Mouse (Mus musculus) midbrain, embryonic 10.5 days (tissue): ENCODE results near the gene Zbtb4. TPM values are rescaled to one million over a fixed set of nuclear protein-coding genes. Genes with fewer than 3 reads are reported as not detected.

Experiments
- DNase-seq: peaks from one replicate; pipeline ENCODE4 v3.0.0-alpha.2; 2017; ENCODE audit warnings: low spot score
- H3K27ac ChIP-seq: fragments of 300-500 bp; sonication (generic); replicated peaks from 2 replicates; pipeline ENCODE4 v1.5.1; 2016; ENCODE audit warnings: mild to moderate bottlenecking
- H3K27me3 ChIP-seq: fragments of 300-500 bp; sonication (generic); 2 replicates; pipeline ENCODE4 v1.6.1; 2016; ENCODE audit warnings: low read depth, mild to moderate bottlenecking; ENCODE audit not compliant: poor library complexity, severe bottlenecking
- H3K36me3 ChIP-seq: fragments of 300-500 bp; sonication (generic); 2 replicates; pipeline ENCODE4 v1.6.1; 2016; ENCODE audit warnings: mild to moderate bottlenecking, moderate library complexity
- H3K4me1 ChIP-seq: fragments of 300-500 bp; sonication (generic); 2 replicates; pipeline ENCODE4 v1.6.1; 2016
- H3K4me3 ChIP-seq: fragments of 300-500 bp; sonication (generic); 2 replicates; pipeline ENCODE4 v1.5.1; 2016; ENCODE audit warnings: mild to moderate bottlenecking, moderate library complexity
- H3K9me3 ChIP-seq: fragments of 300-500 bp; sonication (generic); replicated peaks from 2 replicates; pipeline ENCODE4 v1.6.1; 2016; ENCODE audit warnings: mild to moderate bottlenecking
- WGBS: fragments of 180-500 bp; shearing (Covaris S2); methylation state at CpG from one replicate; pipeline ENCODE4 v1.1.7; 2016; 5-methylcytosine and 5-hydroxymethylcytosine counted together
- polyA plus RNA-seq: library from polyadenylated mRNA; unstranded; fragments of >200 nt; fragmentation: Nextera tagmentation; extraction: Ambion mirVana; gene quantifications from 2 replicates; pipeline ENCODE4 v1.2.1, GENCODE M21; 2016

Zbtb4 gene
- polyA plus RNA-seq, 1 experiment from 2014 or later: 0.64 TPM

- no peak for DNase-seq
- peak overlapping the region; percentile 74 for H3K4me3 ChIP-seq
- 70% methylated on average over 3 of the region's 3 CpGs for WGBS
- H3K9me3 ChIP-seq: no peaks in the 10 kb centered on the region
- H3K36me3 ChIP-seq: peaks cover 6% of the 10 kb centered on the region; the same call in 1 of the 2 replicates
- no peak overlapping the region for H3K27ac ChIP-seq
- H3K4me1 ChIP-seq: peaks cover 50% of the 10 kb centered on the region
- no peaks in the 10 kb centered on the region for H3K27me3 ChIP-seq
Measured at GRCm38 (mm10) chr11:69754701-69755100, 11.0 kb upstream of the Zbtb4 start.

GRCm38 (mm10) chr11:69757303-69758089, 8.2 kb upstream of the Zbtb4 start:
- Histone ChIP-seq H3K36me3 (no peaks in the 10 kb centered on the region; the same call in 1 of the 2 replicates), H3K4me1 (peaks cover 68% of the 10 kb centered on the region), H3K9me3 (no peaks in the 10 kb centered on the region), H3K27me3 (no peaks in the 10 kb centered on the region), H3K4me3 (peak overlapping the region; percentile 74), H3K27ac (peak overlapping the region; percentile 97)
- 49% methylated on average over 9 of the region's 9 CpGs for WGBS
- no peak for DNase-seq

GRCm38 (mm10) chr11:69758090-69758456, 7.6 kb upstream of the Zbtb4 start:
- H3K4me3 ChIP-seq: peak overlapping the region; percentile 74
- peaks cover 63% of the 10 kb centered on the region for H3K4me1 ChIP-seq
- no peaks in the 10 kb centered on the region for H3K9me3 ChIP-seq
- H3K36me3 ChIP-seq: no peaks in the 10 kb centered on the region; the same call in 1 of the 2 replicates
- H3K27me3 ChIP-seq: no peaks in the 10 kb centered on the region
- under 1% methylated on average over 26 of the region's 26 CpGs for WGBS
- H3K27ac ChIP-seq: peak overlapping the region; percentile 97
- peak; percentile 92 for DNase-seq

DNA sequence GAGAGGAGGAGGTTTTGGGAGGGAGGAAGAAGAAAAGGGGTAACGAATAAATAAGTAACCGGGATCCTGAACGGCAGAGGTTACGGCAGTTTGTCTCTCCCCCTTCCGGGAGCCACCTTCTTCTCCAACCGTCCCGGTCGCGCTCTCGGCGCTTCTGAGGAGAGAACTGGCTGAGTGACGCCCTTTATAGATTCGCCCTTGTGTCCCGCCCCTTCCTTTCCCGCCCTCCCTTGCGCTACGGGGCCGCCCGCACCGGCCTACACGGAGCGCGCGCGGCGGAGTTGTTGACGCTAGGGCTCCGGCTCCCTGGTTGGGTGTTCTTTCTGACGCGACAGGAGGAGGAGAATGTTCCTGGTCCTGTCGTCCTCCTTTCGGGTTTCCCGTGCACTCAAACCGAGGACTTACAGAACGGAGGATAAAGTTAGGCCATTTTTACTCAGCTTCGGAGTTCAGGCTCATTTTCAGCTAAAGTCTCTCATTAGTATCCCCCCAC, 7.2 kb upstream of the Zbtb4 start, which contains the start of gene Polr2a:
Gene Polr2a (minus strand): TSS at position 160 of the 493 bp plus-strand sequence.
- H3K27ac ChIP-seq: peak within 1 kb of the TSS; percentile 97
- peak within 1 kb of the TSS; percentile 74 for H3K4me3 ChIP-seq
- peak; percentile 98 for DNase-seq
- H3K27me3 ChIP-seq: no peaks in the 10 kb centered on the region
- peaks cover 61% of the 10 kb centered on the region for H3K4me1 ChIP-seq
- no peaks in the 10 kb centered on the region; the same call in 1 of the 2 replicates for H3K36me3 ChIP-seq
- no peaks in the 10 kb centered on the region for H3K9me3 ChIP-seq
- under 1% methylated on average over 36 of the region's 36 CpGs for WGBS

- WGBS: under 1% methylated on average over 37 of the region's 37 CpGs
- H3K4me1 ChIP-seq: peaks cover 61% of the 10 kb centered on the region
- peak; percentile 94 for DNase-seq
Measured at GRCm38 (mm10) chr11:69758971-69759721, 6.6 kb upstream of the Zbtb4 start.

DNA sequence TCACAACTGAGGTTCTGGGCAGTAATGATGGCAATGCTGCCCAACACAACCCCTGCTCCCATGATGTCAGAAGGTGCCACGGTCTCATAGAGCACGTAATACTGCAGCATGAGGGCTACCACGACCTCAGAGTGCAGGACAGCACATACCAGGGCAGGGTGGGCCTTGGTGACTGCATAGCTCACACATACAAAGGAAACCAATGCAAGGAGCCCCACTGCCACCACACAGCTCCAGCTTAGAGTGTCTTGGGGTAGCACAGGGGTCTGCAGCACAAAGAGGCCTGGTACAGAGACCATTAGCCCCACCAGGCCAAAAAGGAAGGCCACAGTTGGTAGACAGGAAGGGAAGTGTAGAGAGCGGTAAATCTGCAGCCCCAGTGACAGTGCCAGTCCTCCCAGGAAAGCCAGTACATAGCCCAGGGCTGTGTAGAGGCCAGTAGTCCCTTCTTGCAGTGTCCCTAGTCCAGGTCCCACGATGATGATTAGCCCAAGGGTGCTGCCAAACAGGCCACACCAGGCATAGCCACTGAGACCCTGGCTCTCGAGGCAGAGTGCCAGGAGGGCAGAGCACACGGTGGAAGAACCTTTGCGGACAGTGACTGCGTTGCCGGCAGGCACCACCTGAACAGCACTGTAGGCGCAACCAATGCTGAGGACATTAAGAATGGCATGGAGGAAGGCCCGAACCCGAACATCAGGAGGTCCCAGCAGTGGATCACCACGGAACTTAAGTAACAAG, 5.4 kb upstream of the Zbtb4 start:
- Histone ChIP-seq H3K4me1 (peaks cover 54% of the 10 kb centered on the region), H3K27me3 (no peaks in the 10 kb centered on the region), H3K9me3 (no peaks in the 10 kb centered on the region), H3K4me3 (peak overlapping the region; percentile 74), H3K27ac (peak overlapping the region; percentile 97), H3K36me3 (no peaks in the 10 kb centered on the region; the same call in 1 of the 2 replicates)
- WGBS: 81% methylated on average over 14 of the region's 14 CpGs
- DNase-seq: no peak

More at GRCm38 (mm10) chr11:69758971-69759721, 6.6 kb upstream of the Zbtb4 start:
- H3K36me3 ChIP-seq: no peaks in the 10 kb centered on the region; the same call in 1 of the 2 replicates
- H3K9me3 ChIP-seq: no peaks in the 10 kb centered on the region
- peak overlapping the region; percentile 74 for H3K4me3 ChIP-seq
- peak overlapping the region; percentile 97 for H3K27ac ChIP-seq
- no peaks in the 10 kb centered on the region for H3K27me3 ChIP-seq

DNA sequence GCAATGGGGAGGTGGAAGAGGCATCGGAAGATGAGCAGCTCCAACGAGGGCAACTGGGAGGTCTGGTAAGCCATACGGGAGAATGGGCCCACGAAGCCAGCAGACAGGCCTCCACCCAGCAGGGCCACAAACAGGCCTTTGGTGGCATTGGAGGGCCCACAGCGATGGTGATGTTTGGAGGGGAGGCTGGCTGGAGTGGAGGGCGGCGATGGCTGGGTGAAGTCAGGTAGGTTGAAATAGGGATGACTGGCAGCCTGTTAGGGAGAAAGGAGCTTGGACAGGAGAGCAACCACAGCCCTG, 4.9 kb upstream of the Zbtb4 start:
- peaks cover 54% of the 10 kb centered on the region for H3K4me1 ChIP-seq
- peak overlapping the region; percentile 97 for H3K27ac ChIP-seq
- no peaks in the 10 kb centered on the region for H3K27me3 ChIP-seq
- H3K4me3 ChIP-seq: peak overlapping the region; percentile 21; the same call in 1 of the 2 replicates
- H3K9me3 ChIP-seq: no peaks in the 10 kb centered on the region
- DNase-seq: no peak
- no peaks in the 10 kb centered on the region for H3K36me3 ChIP-seq
- 92% methylated on average over 7 of the region's 7 CpGs for WGBS

- Histone ChIP-seq H3K9me3 (no peaks in the 10 kb centered on the region), H3K4me3 (peak within 1 kb of the TSS; percentile 21; the same call in 1 of the 2 replicates), H3K4me1 (peaks cover 54% of the 10 kb centered on the region), H3K27me3 (peaks cover under 1% of the 10 kb centered on the region; the same call in 1 of the 2 replicates), H3K27ac (peak within 1 kb of the TSS; percentile 97), H3K36me3 (no peaks in the 10 kb centered on the region)
- DNase-seq: no peak
- WGBS: 86% methylated on average over 1 of the region's 1 CpGs
Measured at GRCm38 (mm10) chr11:69761868-69762267, 3.8 kb upstream of the Zbtb4 start, which contains the start of gene Slc35g3. Gene Slc35g3 (minus strand): TSS chr11:69761968.

- H3K36me3 ChIP-seq: no peaks in the 10 kb centered on the region
- no peak overlapping the region for H3K4me3 ChIP-seq
- no peaks in the 10 kb centered on the region for H3K9me3 ChIP-seq
- H3K27me3 ChIP-seq: peaks cover 14% of the 10 kb centered on the region
- 72% methylated on average over 7 of the region's 7 CpGs for WGBS
- DNase-seq: no peak
- peaks cover 53% of the 10 kb centered on the region for H3K4me1 ChIP-seq
- H3K27ac ChIP-seq: no peak overlapping the region
Measured at GRCm38 (mm10) chr11:69763551-69763950, 2.2 kb upstream of the Zbtb4 start.

- H3K9me3 ChIP-seq: no peaks in the 10 kb centered on the region
- peak overlapping the region; percentile 92 for H3K27ac ChIP-seq
- under 1% methylated on average over 37 of the region's 37 CpGs for WGBS
- no peaks in the 10 kb centered on the region for H3K36me3 ChIP-seq
- peaks cover 14% of the 10 kb centered on the region for H3K27me3 ChIP-seq
- DNase-seq: peak; percentile 66
- peaks cover 32% of the 10 kb centered on the region for H3K4me1 ChIP-seq
- peak overlapping the region; percentile 89 for H3K4me3 ChIP-seq
Measured at GRCm38 (mm10) chr11:69766126-69766609, 456 bp downstream of the Zbtb4 start.

GRCm38 (mm10) chr11:69766872-69767624, 1.3 kb downstream of the Zbtb4 start:
- WGBS: 72% methylated on average over 13 of the region's 13 CpGs
- Histone ChIP-seq H3K9me3 (no peaks in the 10 kb centered on the region), H3K27ac (no peak overlapping the region), H3K36me3 (no peaks in the 10 kb centered on the region), H3K4me1 (peaks cover 28% of the 10 kb centered on the region), H3K4me3 (peak overlapping the region; percentile 89), H3K27me3 (peaks cover 14% of the 10 kb centered on the region)
- no peak for DNase-seq
